Mouse (Mus musculus): ENCODE results near the gene 4930430F08Rik. TPM values are rescaled to one million over a fixed set of nuclear protein-coding genes. Genes with fewer than 3 reads are reported as not detected.

Gene 4930430F08Rik
- total RNA-seq, 2 experiments from 2014 or later = 26.2 to 32.2 TPM

Other genes with a start within 250 kb of the 4930430F08Rik start
- not detected for gene Gm4302, start 249.6 kb downstream of the 4930430F08Rik start, total RNA-seq (2021)
- gene Gm4303, start 244.5 kb downstream of the 4930430F08Rik start, total RNA-seq (2021) = not detected
- not detected for gene Gm4305, start 239.3 kb downstream of the 4930430F08Rik start, total RNA-seq (2021)
- gene Gm4307, start 229.1 kb downstream of the 4930430F08Rik start, total RNA-seq (2021) = not detected
- gene Gm4312, start 207.9 kb downstream of the 4930430F08Rik start, total RNA-seq (2021) = not detected
- gene Tmtc3, start 103.1 kb downstream of the 4930430F08Rik start, total RNA-seq (2021) = 10 to 100 TPM; 12.7 to 14.4 TPM
- gene Cep290, start 102.9 kb downstream of the 4930430F08Rik start, total RNA-seq (2021) = 10 to 100 TPM; 12.5 to 14.0 TPM
- not detected for gene 1700017N19Rik, start 61 bp upstream of the 4930430F08Rik start, total RNA-seq (2021)